Comparison of ENCODE assay signal across 15 mouse cellular contexts in the genomic region with DNA sequence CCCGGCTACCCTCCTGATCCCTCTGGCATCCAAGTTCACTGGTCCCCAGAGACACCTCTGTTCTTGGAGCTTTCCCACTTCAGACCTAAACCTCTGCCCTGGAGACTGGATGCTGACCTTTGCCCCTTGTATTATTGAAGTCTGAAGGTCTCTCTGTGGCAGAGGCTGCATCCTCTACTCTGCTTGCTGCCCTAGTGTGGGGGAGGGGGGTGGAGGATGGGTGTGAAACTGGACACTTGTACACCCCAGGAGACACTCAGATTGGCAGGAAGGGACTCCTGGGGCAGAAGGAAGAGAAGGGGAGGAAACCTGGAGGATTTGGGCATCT.
A peak's percentile ranks its signal among the peaks of the same experiment; 100 is the strongest.
DNase-seq lines count a peak whose midpoint lies in the region; ATAC-seq lines count a peak whose summit lies in the region.
"Had no signal": no experiment of that assay in that cellular context is flagged by ENCODE, and none has a peak within 500 bp of the region (broad histone marks: within the 10 kb centered on the region; RNA-seq: fewer than 3 reads in every experiment).

No protein-coding gene starts in this region.

- H3K9me3 ChIP-seq in hindbrain, embryonic 13.5 days = no peaks in the 10 kb centered on the region
- no peaks in the 10 kb centered on the region for H3K9me3 ChIP-seq in hindbrain, embryonic 16.5 days (ENCODE audit: control insufficient read depth, low read length)
- H3K9me3 ChIP-seq in intestine, embryonic 16.5 days (ENCODE audit: control insufficient read depth, low read length) = no peaks in the 10 kb centered on the region
- no peaks in the 10 kb centered on the region for H3K9me3 ChIP-seq in limb, embryonic 11.5 days (ENCODE audit: control insufficient read depth, low read length)

- peak overlapping the region; percentile 49; the same call in 1 of the 2 replicates for H3K9ac ChIP-seq in hindbrain, embryonic 13.5 days
- H3K9ac ChIP-seq in hindbrain, embryonic 16.5 days (ENCODE audit: low read depth, low read length) = no peak overlapping the region
- no peak overlapping the region for H3K9ac ChIP-seq in intestine, embryonic 16.5 days (ENCODE audit: low read depth, low read length)
- no peak overlapping the region for H3K9ac ChIP-seq in limb, embryonic 11.5 days (ENCODE audit: low read length)

- H3K4me2 ChIP-seq in hindbrain, embryonic 13.5 days = no peak overlapping the region
- H3K4me2 ChIP-seq in hindbrain, embryonic 16.5 days (ENCODE audit: low read length) = no peak overlapping the region
- peak overlapping the region; percentile 1; the same call in 1 of the 2 replicates for H3K4me2 ChIP-seq in intestine, embryonic 16.5 days (ENCODE audit: low read depth, low read length)
- peak overlapping the region; percentile 26; the same call in 1 of the 2 replicates for H3K4me2 ChIP-seq in limb, embryonic 11.5 days (ENCODE audit: low read depth, severe bottlenecking)
- H3K4me2 ChIP-seq: heart, embryonic 11.5 days had no signal

- H3K27me3 ChIP-seq in hindbrain, embryonic 13.5 days = no peaks in the 10 kb centered on the region
- no peaks in the 10 kb centered on the region for H3K27me3 ChIP-seq in hindbrain, embryonic 16.5 days (replicated peaks; ENCODE audit: control insufficient read depth, insufficient read depth, low read length)
- no peaks in the 10 kb centered on the region for H3K27me3 ChIP-seq in intestine, embryonic 16.5 days (replicated peaks; ENCODE audit: control insufficient read depth, insufficient read depth, low read length)
- no peaks in the 10 kb centered on the region for H3K27me3 ChIP-seq in limb, embryonic 11.5 days (ENCODE audit: control insufficient read depth, insufficient read depth, low read length)
- H3K27me3 ChIP-seq: CH12.LX had no signal

- peak; percentile 76 for DNase-seq in embryo, embryonic 10.5 days (ENCODE audit: low spot score)
- no peak for DNase-seq in limb, embryonic 11.5 days (ENCODE audit: low spot score)
- DNase-seq in B cell, adult 2 months = no peak
- no peak for DNase-seq in urinary bladder, postnatal 14 days (ENCODE audit: low spot score)
- DNase-seq in Muller cell, postnatal 12 days (ENCODE audit: inconsistent ontology term) = no peak
- DNase-seq: adrenal gland, postnatal 25 days; lung, adult 18-20 months; right cerebral cortex, postnatal 25 days had no signal

- WGBS in hindbrain, embryonic 13.5 days = 41% methylated on average over 1 of the region's 1 CpGs
- 38% methylated on average over 1 of the region's 1 CpGs for WGBS in hindbrain, embryonic 16.5 days
- WGBS in intestine, embryonic 16.5 days = 48% methylated on average over 1 of the region's 1 CpGs
- WGBS in limb, embryonic 11.5 days = 6% methylated on average over 1 of the region's 1 CpGs

- no peak overlapping the region for H3K4me3 ChIP-seq in hindbrain, embryonic 13.5 days
- no peak overlapping the region for H3K4me3 ChIP-seq in hindbrain, embryonic 16.5 days (ENCODE audit: low read length)
- H3K4me3 ChIP-seq in intestine, embryonic 16.5 days (ENCODE audit: low read length) = no peak overlapping the region
- no peak overlapping the region for H3K4me3 ChIP-seq in limb, embryonic 11.5 days (ENCODE audit: low read depth, low read length)

- peak overlapping the region; percentile 18; the same call in 1 of the 2 replicates for H3K27ac ChIP-seq in hindbrain, embryonic 13.5 days
- H3K27ac ChIP-seq in hindbrain, embryonic 16.5 days (ENCODE audit: low read depth, low read length) = no peak overlapping the region
- H3K27ac ChIP-seq in intestine, embryonic 16.5 days (ENCODE audit: low read length) = peak overlapping the region; percentile 93
- H3K27ac ChIP-seq in limb, embryonic 11.5 days (replicated peaks; ENCODE audit: low read depth, low read length) = peak overlapping the region; percentile 51; the same call in 1 of the 2 replicates
- H3K27ac ChIP-seq: hindbrain, postnatal 0 days; stomach, postnatal 0 days had no signal

- no peaks in the 10 kb centered on the region for H3K36me3 ChIP-seq in hindbrain, embryonic 13.5 days
- no peaks in the 10 kb centered on the region for H3K36me3 ChIP-seq in hindbrain, embryonic 16.5 days (ENCODE audit: control insufficient read depth, insufficient read depth, low read length)
- peaks cover 4% of the 10 kb centered on the region; the same call in 1 of the 2 replicates for H3K36me3 ChIP-seq in intestine, embryonic 16.5 days (ENCODE audit: control insufficient read depth, insufficient read depth, low read length)
- H3K36me3 ChIP-seq in limb, embryonic 11.5 days (ENCODE audit: control insufficient read depth, insufficient read depth, low read length) = no peaks in the 10 kb centered on the region

- no peak for ATAC-seq in hindbrain, embryonic 13.5 days (ENCODE audit: low FRiP score)
- no peak for ATAC-seq in hindbrain, embryonic 16.5 days
- peak; percentile 61 for ATAC-seq in intestine, embryonic 16.5 days
- ATAC-seq in limb, embryonic 11.5 days (ENCODE audit: insufficient number of reproducible peaks, low FRiP score, low TSS enrichment, low read depth) = peak; percentile 28; the same call in 1 of the 2 replicates
- ATAC-seq: hindbrain, postnatal 0 days had no signal

- H3K4me1 ChIP-seq in hindbrain, embryonic 13.5 days (replicated peaks) = peaks cover 43% of the 10 kb centered on the region
- H3K4me1 ChIP-seq in hindbrain, embryonic 16.5 days (ENCODE audit: control insufficient read depth, insufficient read depth, low read depth, low read length) = peaks cover 13% of the 10 kb centered on the region
- peaks cover 44% of the 10 kb centered on the region for H3K4me1 ChIP-seq in intestine, embryonic 16.5 days (ENCODE audit: control insufficient read depth, insufficient read depth, low read length)
- peaks cover 47% of the 10 kb centered on the region for H3K4me1 ChIP-seq in limb, embryonic 11.5 days (ENCODE audit: control insufficient read depth, insufficient read depth, low read length)

Comparison
In these comparisons a context has a peak if more than half of its experiments do, and no peak if none do; other contexts are left out.
1. ATAC-seq: peak in intestine, embryonic 16.5 days (single experiment) and limb, embryonic 11.5 days (single experiment); none in hindbrain, embryonic 13.5 days (single experiment) and hindbrain, embryonic 16.5 days (single experiment).
2. H3K4me2 ChIP-seq: peak in intestine, embryonic 16.5 days (single experiment) and limb, embryonic 11.5 days (single experiment); none in hindbrain, embryonic 13.5 days (single experiment) and hindbrain, embryonic 16.5 days (single experiment).